Mouse (Mus musculus): ENCODE results near the gene Ssbp1.

Ssbp1 gene

DNA sequence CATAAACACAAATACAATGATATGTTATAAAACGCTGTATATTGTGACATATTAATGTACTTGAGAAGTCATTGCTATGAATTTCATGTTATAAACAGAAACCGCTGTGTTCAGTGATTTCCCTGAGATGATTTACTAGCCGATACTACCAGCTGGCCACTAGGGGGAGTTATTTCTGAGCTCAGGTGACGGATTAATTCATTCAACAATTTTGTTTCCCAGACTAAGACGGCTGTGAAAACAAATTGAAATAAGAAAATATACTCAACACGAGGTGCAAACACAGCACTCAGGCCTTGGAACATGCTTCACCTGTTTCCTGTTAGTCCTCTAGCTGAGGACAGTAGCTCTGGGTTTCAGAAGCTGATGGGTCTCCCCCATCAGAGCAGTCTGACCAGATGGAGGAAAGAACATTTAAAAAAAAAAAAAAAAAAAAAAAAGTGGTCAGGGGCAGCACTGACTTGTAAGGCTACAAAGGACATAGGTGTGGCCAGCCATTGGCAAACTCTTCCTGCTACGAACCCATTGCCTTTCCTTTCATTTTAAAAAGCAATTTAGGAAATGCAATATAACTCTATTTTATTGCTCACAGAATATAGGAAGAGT is 16.6 kb upstream of the Ssbp1 start:
- DNase-seq (ENCODE audit: low spot score in 2 of 2), result no peak

DNA sequence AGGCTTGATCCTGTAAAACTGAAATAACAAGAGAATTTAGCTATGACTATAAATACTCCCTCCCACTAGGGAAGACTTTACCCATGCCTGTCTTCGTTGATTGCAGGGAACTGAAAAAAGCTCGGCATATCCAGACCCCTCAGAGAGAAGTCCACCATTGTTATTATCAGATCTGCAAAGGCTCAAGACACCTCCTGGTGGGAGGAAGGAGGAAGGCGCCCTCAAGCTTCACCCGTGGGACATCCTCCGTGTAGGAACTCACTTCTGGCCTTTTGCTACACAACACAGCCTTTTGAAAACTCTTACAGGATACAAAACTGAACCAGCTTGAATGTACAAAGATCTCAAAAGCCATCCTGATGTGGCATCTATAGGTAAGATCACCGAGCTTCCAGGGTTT is 5.4 kb upstream of the Ssbp1 start:
- DNase-seq (ENCODE audit: low spot score in 2 of 2), result no peak

DNA sequence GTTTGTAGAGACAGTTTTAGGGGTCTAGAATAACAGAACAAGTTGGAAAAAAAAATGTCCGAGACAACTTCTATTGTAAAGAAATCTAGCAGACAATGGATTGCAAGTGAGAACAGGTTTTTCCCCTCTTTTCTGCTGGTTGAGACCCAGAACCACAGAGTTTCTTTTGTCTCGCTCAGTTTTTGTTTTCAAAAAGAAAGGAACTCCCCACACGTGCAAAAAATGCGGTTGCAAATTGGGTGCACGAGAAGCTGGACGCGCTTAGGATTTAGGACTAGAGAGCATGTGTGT is 513 bp downstream of the Ssbp1 start:
- peak; percentile 1 to 2 for DNase-seq (ENCODE audit: low spot score in 2 of 2)

DNA sequence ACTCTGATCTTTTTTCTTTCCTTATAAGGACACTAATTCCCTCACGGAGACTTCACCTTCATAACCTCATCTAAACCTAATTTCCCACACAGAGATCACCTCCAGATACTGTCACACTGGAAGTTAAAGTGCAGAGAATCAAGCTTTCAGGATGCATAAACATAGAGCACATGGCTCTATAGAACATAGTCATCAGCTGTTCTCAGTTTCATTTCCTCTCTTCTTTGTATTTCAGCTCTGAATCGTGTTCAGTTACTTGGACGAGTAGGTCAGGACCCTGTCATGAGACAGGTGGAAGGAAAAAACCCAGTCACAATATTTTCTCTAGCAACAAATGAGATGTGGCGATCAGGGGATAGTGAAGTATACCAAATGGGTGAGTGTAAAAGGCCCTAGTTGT is 5.0 kb downstream of the Ssbp1 start:
- peak; percentile 8 to 11 for DNase-seq (ENCODE audit: low spot score in 2 of 2)

DNA sequence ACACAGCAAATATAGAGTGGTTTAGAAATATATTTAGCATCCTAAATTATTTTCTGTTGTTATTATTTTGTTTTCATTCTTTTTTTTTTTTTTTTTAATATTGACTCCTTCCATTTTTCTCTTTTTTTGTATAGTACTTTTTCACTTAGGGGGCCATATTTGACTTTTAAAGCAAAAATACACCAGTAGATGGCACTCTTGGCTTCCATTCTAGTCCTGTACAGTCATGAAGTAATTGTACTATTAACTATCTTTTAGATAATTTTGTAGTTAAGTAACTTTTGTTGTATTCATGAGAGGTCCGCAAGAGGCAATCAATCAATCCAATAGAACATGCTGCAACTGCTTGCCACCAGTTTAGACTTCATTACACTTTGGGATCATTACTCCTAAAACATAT is 8.6 kb downstream of the Ssbp1 start:
- DNase-seq (ENCODE audit: low spot score in 2 of 2), result no peak

DNA sequence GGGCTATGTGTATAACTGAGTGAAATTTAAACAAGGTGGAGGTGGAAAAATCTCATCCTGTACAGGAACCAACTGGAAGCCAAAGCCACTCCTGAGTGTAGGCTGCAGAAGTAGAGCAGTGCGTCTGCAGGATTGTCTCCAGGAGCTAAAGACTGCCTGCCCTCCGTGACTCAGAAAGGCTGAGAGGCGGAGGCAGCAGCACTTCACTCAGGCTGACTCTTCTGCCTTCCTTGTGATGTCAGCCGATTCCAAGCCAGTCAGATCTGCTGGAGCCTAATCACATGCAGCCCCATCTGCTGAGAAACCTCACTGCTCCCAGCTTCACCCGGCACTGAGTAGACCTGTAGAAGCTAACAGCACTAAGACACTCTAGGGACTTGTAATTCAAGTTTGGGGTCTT is 11.2 kb downstream of the Ssbp1 start:
- DNase-seq (ENCODE audit: low spot score in 2 of 2), result no peak

DNA sequence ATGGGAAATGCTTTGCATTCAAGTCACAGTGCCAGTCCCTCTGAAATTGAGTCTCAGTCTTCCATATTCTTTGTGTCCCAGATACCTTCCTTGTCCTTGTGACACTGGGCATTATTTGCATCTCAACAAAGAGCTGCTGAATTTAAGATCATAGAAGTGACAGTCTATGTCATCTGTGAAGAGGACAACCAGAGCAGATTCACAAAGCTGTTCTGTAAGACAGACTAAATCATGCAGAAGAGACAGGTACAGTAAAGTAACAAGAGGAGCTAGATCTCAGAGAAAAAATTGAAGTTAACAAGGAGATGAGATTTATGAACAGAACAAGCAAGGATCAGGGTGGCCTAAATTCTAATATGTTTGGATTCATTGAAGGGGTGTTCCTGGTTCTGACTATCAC is 19.8 kb downstream of the Ssbp1 start, which contains the start of gene Tas2r137:
TSS of gene Tas2r137 (plus strand) at position 301 of the 400 bp plus-strand sequence.
- DNase-seq (ENCODE audit: low spot score in 2 of 2), result no peak

DNA sequence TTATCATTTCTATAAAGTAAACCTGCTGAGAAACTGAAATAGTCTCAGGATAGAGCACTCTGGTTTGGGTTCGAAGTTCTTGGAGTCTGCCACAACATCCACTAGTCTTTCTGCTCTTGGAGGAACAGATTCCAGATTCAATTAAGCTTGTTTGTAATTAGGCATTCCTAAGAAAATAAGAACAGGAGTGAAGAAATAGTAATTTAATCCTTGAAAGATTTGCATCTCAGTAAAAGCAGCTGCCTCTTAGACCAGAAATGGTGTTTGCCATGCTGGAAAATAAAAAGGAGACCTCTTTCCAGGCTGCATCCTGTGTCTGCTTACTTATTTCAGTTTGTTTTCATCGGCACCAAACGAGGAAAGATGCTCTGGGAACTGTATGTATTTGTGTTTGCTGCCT is 22.1 kb downstream of the Ssbp1 start, which contains the start of gene Tas2r108:
TSS of gene Tas2r108 (plus strand) at position 301 of the 400 bp plus-strand sequence.
- DNase-seq (ENCODE audit: low spot score in 2 of 2), result no peak

DNA sequence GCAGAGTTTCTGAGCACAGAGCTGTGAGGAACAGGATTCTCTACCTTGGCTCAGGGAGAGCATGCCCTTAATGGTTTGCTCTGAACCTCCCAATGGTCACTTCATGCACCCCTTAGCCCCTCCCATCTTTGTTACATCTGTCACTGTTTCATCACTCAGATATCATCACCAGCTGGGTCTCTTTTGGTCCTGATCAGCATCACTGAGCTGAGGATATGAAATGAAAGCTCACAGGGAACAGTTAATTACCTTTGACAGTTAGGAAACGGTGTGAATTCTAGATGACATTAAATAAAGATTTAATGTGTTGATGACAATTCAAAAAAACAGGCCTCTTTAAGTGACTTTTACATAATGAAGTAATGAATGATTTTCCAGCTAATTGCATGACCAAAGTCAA is 48.3 kb downstream of the Ssbp1 start, which contains the start of gene Prss37:
TSS of gene Prss37 (minus strand) at position 101 of the 400 bp plus-strand sequence.
- no peak for DNase-seq (ENCODE audit: low spot score in 2 of 2)

All from spleen, postnatal 36 days (tissue).